Mouse (Mus musculus) C2C12 (cell line): Measurements from ENCODE around the gene Cacng1. TPM values are rescaled to one million over a fixed set of nuclear protein-coding genes. Genes with fewer than 3 reads are reported as not detected.

Experiments
- H3K27me3 ChIP-seq: one replicate; pipeline ENCODE4 v1.6.1; 2011; ENCODE audit not compliant: control insufficient read depth, insufficient read depth, insufficient read length
- H3K36me3 ChIP-seq: one replicate; pipeline ENCODE4 v1.6.1; 2011; ENCODE audit not compliant: control insufficient read depth, insufficient read depth
- H3K4me3 ChIP-seq: one replicate; pipeline ENCODE4 v1.5.1; 2011; ENCODE audit warnings: mild to moderate bottlenecking, control low read depth; ENCODE audit not compliant: poor library complexity, insufficient read depth, severe bottlenecking
- H3K79me2 ChIP-seq: one replicate; pipeline ENCODE4 v1.6.1; 2011; ENCODE audit not compliant: control insufficient read depth, insufficient read depth
- H3K79me3 ChIP-seq: one replicate; pipeline ENCODE4 v1.6.1; 2011; ENCODE audit warnings: low read depth, control low read depth
- H3ac ChIP-seq: one replicate; pipeline ENCODE3; 2011; ENCODE audit warnings: low read depth; ENCODE audit not compliant: control insufficient read depth, insufficient read length
- CEBPB ChIP-seq: IDR thresholded peaks from one replicate; pipeline ENCODE4 v1.6.1; 2011; ENCODE audit warnings: low read depth, mild to moderate bottlenecking, control low read depth, moderate library complexity
- CTCF ChIP-seq: IDR thresholded peaks from one replicate; pipeline ENCODE4 v1.5.1; 2011; ENCODE audit not compliant: control insufficient read depth, insufficient read depth, insufficient read length
- FOSL1 ChIP-seq: IDR thresholded peaks from one replicate; pipeline ENCODE4 v1.8.0; 2011; ENCODE audit warnings: mild to moderate bottlenecking, low read length; ENCODE audit not compliant: poor library complexity, insufficient read depth, severe bottlenecking
- MAX ChIP-seq: IDR thresholded peaks from one replicate; pipeline ENCODE4 v1.6.1; 2011; ENCODE audit warnings: mild to moderate bottlenecking, control low read depth
- MYOD1 ChIP-seq: IDR thresholded peaks from one replicate; pipeline ENCODE4 v1.6.1; 2011; ENCODE audit warnings: low read depth; ENCODE audit not compliant: control insufficient read depth, insufficient read length
- MYOG ChIP-seq: IDR thresholded peaks from one replicate; pipeline ENCODE4 v1.6.1; 2011; ENCODE audit not compliant: control insufficient read depth, insufficient read length; ENCODE audit errors: extremely low read depth
- USF1 ChIP-seq: IDR thresholded peaks from one replicate; pipeline ENCODE4 v1.6.1; 2011; ENCODE audit warnings: low read depth, mild to moderate bottlenecking, control low read depth, moderate library complexity
- polyA plus RNA-seq: library from polyadenylated mRNA; unstranded; fragments of >200 nt; fragmentation: generic; extraction: Trizol; gene quantifications from one replicate; pipeline ENCODE4 v1.2.1, GENCODE M21; 2012; ENCODE audit warnings: missing spikeins

Gene Cacng1
- polyA plus RNA-seq, 1 experiment = 158 TPM

DNA sequence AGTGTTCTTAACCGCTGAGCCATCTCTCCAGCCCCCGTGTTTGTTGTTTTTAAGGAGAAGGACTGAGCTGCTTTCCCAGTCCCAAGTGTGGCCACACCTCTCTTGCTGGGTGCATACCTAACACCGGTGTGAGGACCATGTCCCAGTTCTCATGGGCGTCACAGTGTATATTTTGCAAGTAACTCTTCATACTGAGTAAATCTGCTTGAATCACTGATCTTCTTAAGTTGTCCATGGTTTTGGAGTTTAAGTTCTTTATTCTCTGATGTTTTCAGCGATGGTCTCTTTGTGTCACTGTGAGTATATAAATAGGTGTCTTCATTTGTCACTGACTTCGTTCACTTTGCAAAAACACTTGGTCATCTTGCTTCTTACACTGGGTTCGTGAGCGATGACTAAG is 41.7 kb downstream of the Cacng1 start:
- Histone ChIP-seq H3K4me3 (no peak overlapping the region), H3K79me2 (no peaks in the 10 kb centered on the region), H3K79me3 (peaks cover 2% of the 10 kb centered on the region), H3ac (no peak overlapping the region), H3K36me3 (peaks cover 29% of the 10 kb centered on the region), H3K27me3 (no peaks in the 10 kb centered on the region)
- TF ChIP-seq CTCF (no peak), MYOG (no peak), MAX (no peak), FOSL1 (no peak), USF1 (no peak), CEBPB (no peak), MYOD1 (no peak)

DNA sequence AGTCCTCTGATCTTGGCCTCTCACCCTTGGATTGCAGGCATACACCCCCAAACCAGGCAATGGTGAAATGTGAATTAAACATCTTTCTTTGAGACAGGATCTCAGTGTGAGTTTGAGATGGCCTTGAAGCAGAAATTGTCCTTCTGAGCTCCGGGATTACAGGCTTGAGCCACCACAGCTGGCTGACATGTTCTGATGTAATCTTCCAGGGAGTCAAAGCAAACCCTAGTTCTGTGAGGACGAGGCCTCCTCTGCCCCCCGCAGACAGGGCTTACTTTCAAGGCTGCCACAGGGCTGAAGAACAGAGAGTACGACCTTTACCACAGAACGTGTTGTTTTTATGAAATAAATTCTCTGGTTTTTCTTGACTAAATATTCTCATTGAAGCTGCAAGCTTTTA is 42.3 kb downstream of the Cacng1 start:
- TF ChIP-seq CEBPB (no peak), USF1 (no peak), MYOG (no peak), CTCF (no peak), MAX (no peak), MYOD1 (no peak), FOSL1 (no peak)
- no peaks in the 10 kb centered on the region for H3K79me2 ChIP-seq
- no peaks in the 10 kb centered on the region for H3K27me3 ChIP-seq
- no peak overlapping the region for H3ac ChIP-seq
- H3K79me3 ChIP-seq = peaks cover 2% of the 10 kb centered on the region
- H3K4me3 ChIP-seq = no peak overlapping the region
- H3K36me3 ChIP-seq = peaks cover 29% of the 10 kb centered on the region

DNA sequence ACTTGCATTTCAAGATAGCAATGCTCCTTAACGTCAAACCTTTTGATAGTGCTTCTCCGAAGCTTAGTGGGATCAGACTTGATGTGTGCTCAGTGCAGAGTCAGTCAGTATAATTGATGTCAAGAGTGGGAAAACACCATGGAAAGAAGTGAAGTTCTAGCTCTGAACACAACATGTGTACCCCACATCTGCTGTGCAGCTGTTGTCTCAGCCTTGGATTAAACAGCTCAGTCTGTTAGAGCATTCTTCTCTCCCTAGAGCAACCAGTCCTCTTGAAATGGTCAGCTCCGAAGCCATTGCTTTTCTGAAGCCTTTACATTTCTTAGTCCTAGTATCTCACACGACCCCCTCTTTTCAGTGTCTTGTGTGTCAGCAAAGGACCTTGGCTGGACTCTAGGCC is 47.3 kb downstream of the Cacng1 start:
- Histone ChIP-seq H3K79me2 (no peaks in the 10 kb centered on the region), H3K4me3 (no peak overlapping the region), H3K36me3 (peaks cover 56% of the 10 kb centered on the region), H3K79me3 (no peaks in the 10 kb centered on the region), H3K27me3 (no peaks in the 10 kb centered on the region), H3ac (no peak overlapping the region)
- TF ChIP-seq MAX (no peak), MYOD1 (no peak), CEBPB (no peak), FOSL1 (no peak), CTCF (no peak)

DNA sequence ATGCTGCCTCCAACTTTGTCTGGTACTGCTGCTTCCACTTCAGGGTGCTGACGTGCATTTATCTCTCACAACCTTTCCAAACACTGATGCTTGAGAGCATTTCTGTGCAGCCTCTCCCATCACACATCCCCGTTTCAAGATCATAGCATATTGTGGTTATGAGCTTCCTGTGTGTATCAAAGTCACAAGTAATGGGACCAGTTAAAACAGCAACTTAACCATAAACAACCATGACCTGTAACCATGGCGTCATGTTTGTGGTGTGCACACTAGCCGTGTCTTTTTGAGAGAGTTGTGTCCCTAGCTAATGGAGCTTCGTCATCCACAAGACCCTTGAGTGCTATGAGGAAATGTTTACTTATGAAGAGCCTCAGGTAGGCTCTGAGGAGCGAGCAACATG is 48.1 kb downstream of the Cacng1 start:
- H3K79me2 ChIP-seq = no peaks in the 10 kb centered on the region
- peaks cover 57% of the 10 kb centered on the region for H3K36me3 ChIP-seq

DNA sequence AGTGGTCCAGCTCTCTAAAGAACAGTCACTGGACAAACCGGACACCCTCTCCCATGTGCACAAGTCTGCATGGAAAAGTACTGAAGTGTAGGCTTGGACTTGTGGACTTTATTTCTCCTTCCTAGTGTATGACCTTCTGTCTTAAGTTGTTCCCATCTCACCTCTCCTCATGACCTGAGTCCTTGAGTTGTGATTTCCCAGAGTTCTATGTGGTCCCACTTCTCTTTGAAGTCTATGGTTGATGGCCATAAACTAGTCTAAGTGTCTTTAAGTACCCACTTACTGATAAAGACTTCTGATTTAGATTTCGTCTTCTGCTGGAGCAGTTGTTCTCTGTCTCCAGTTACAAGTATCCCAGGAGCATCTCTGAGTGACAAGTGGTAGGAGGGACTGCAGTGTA is 48.8 kb downstream of the Cacng1 start:
- Histone ChIP-seq H3K79me2 (no peaks in the 10 kb centered on the region), H3K79me3 (no peaks in the 10 kb centered on the region), H3K4me3 (no peak overlapping the region), H3ac (no peak overlapping the region), H3K27me3 (no peaks in the 10 kb centered on the region), H3K36me3 (peaks cover 57% of the 10 kb centered on the region)
- TF ChIP-seq MYOG = no peak
- no peak for TF ChIP-seq CTCF
- TF ChIP-seq USF1 = no peak
- TF ChIP-seq MYOD1 = no peak
- no peak for TF ChIP-seq MAX
- no peak for TF ChIP-seq FOSL1
- TF ChIP-seq CEBPB = no peak

More for the DNA sequence above, 48.1 kb downstream of the Cacng1 start:
- Histone ChIP-seq H3K4me3 (no peak overlapping the region), H3K79me3 (no peaks in the 10 kb centered on the region), H3ac (no peak overlapping the region), H3K27me3 (no peaks in the 10 kb centered on the region)
- TF ChIP-seq CTCF = no peak
- no peak for TF ChIP-seq USF1
- TF ChIP-seq MYOD1 = no peak
- TF ChIP-seq MAX = no peak
- TF ChIP-seq FOSL1 = no peak
- TF ChIP-seq MYOG = no peak
- no peak for TF ChIP-seq CEBPB

DNA sequence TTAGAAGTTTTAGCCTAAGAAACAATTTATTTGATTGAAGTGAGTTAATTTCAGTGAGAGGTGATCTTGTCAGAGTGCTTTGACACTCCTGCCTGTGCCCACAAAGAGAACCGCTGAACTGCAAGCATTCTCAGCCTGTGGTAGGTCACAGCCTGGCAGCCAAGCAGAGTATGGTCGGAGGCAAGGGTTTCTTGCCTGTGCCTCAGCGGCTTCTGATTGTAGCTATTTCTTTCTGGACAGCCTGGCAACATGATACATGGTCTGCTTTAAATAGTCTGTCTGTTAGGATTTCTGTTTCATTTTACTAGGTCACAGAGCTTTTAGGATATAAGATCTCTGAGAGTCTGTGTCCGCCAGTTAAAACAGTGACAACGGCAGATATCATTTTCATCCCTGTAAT is 53.7 kb downstream of the Cacng1 start:
- Histone ChIP-seq H3K27me3 (no peaks in the 10 kb centered on the region), H3K36me3 (peaks cover 61% of the 10 kb centered on the region), H3K79me3 (no peaks in the 10 kb centered on the region), H3ac (no peak overlapping the region), H3K4me3 (no peak overlapping the region), H3K79me2 (no peaks in the 10 kb centered on the region)
- no peak for TF ChIP-seq CTCF
